Mouse (Mus musculus): ENCODE data around the gene Mamdc2.

- TF ChIP-seq EP300 (IDR thresholded peaks at IDR 0.05; ENCODE audit: low read depth): no peak
- TF ChIP-seq CTCF (IDR thresholded peaks at IDR 0.05; ENCODE audit: low read depth): no peak
These were observed 159.0 kb downstream of the Mamdc2 start for GRCm38 (mm10) chr19:23289251-23289650.
